Mouse (Mus musculus): Measurements from ENCODE around the gene Gm20458.

The Gm20458 gene

GRCm38 (mm10) chr2:164496847-164497690, 36.3 kb downstream of the Gm20458 start, which contains the start of gene Pigt:
Pigt (plus strand) TSS chr2:164497520.
- in situ Hi-C loops (cut with MboI): loop anchor here (5.0 kb wide), 1 partner anchor 35 kb away; the partner anchor contains the start of gene Gm20458

GRCm38 (mm10) chr2:164497691-164498268, 37.0 kb downstream of the Gm20458 start:
- in situ Hi-C loops (cut with MboI): loop anchor here (5.0 kb wide), 1 partner anchor 35 kb away; the partner anchor contains the start of gene Gm20458

GRCm38 (mm10) chr2:164499317-164499716, 38.5 kb downstream of the Gm20458 start:
- in situ Hi-C loops (cut with MboI): loop anchor here (5.0 kb wide), 1 partner anchor 37 kb away; the partner anchor contains the start of gene Gm20458

- in situ Hi-C loops (cut with MboI): no loop called here
Observed at GRCm38 (mm10) chr2:164500511-164500910, 39.7 kb downstream of the Gm20458 start.

GRCm38 (mm10) chr2:164504919-164505318, 44.2 kb downstream of the Gm20458 start:
- in situ Hi-C loops (cut with MboI): no loop called here

- in situ Hi-C loops (cut with MboI): no loop called here
Observed at GRCm38 (mm10) chr2:164505619-164506347, 45.0 kb downstream of the Gm20458 start.

GRCm38 (mm10) chr2:164507811-164508210, 47.0 kb downstream of the Gm20458 start:
- in situ Hi-C loops (cut with MboI): no loop called here

GRCm38 (mm10) chr2:164510621-164511190, 49.9 kb downstream of the Gm20458 start:
- in situ Hi-C loops (cut with MboI): no loop called here

GRCm38 (mm10) chr2:164512121-164512909, 51.5 kb downstream of the Gm20458 start:
- in situ Hi-C loops (cut with MboI): no loop called here

GRCm38 (mm10) chr2:164513389-164513788, 52.6 kb downstream of the Gm20458 start:
- in situ Hi-C loops (cut with MboI): no loop called here

- in situ Hi-C loops (cut with MboI): loop anchor here (5.0 kb wide), 1 partner anchor 98 kb away; no protein-coding TSS in a partner anchor
Observed at GRCm38 (mm10) chr2:164514916-164515315, 54.1 kb downstream of the Gm20458 start.

GRCm38 (mm10) chr2:164515897-164516296, 55.1 kb downstream of the Gm20458 start:
- in situ Hi-C loops (cut with MboI): loop anchor here (5.0 kb wide), 1 partner anchor 99 kb away; no protein-coding TSS in a partner anchor

- in situ Hi-C loops (cut with MboI): loop anchor here (5.0 kb wide), 1 partner anchor 99 kb away; no protein-coding TSS in a partner anchor
Observed at GRCm38 (mm10) chr2:164516592-164516991, 55.8 kb downstream of the Gm20458 start.

- in situ Hi-C loops (cut with MboI): loop anchor here (5.0 kb wide), 1 partner anchor 100 kb away; no protein-coding TSS in a partner anchor
Observed at GRCm38 (mm10) chr2:164517485-164518221, 56.9 kb downstream of the Gm20458 start.

- in situ Hi-C loops (cut with MboI): loop anchor here (5.0 kb wide), 1 partner anchor 101 kb away; no protein-coding TSS in a partner anchor
Observed at GRCm38 (mm10) chr2:164518266-164519170, 57.8 kb downstream of the Gm20458 start.

- in situ Hi-C loops (cut with MboI): loop anchor here (5.0 kb wide), 1 partner anchor 102 kb away; no protein-coding TSS in a partner anchor
Observed at GRCm38 (mm10) chr2:164519171-164519526, 58.4 kb downstream of the Gm20458 start.

- in situ Hi-C loops (cut with MboI): no loop called here
Observed at GRCm38 (mm10) chr2:164520782-164521181, 60.0 kb downstream of the Gm20458 start.

GRCm38 (mm10) chr2:164521841-164522240, 61.1 kb downstream of the Gm20458 start:
- in situ Hi-C loops (cut with MboI): no loop called here

GRCm38 (mm10) chr2:164522280-164522679, 61.5 kb downstream of the Gm20458 start:
- in situ Hi-C loops (cut with MboI): no loop called here

All from mature B cell (primary cell).